Mouse (Mus musculus): ENCODE data around the gene Ndufa4. TPM values are rescaled to one million over a fixed set of nuclear protein-coding genes. Genes with fewer than 3 reads are reported as not detected.
"Not testable (repeated sequence)": the region's sequence is repeated elsewhere in the genome, so short reads cannot be mapped to it uniquely, and the experiment has no call there.

Ndufa4 gene
- polyA plus RNA-seq, 1 experiment from 2014 or later, result 850 TPM

DNA sequence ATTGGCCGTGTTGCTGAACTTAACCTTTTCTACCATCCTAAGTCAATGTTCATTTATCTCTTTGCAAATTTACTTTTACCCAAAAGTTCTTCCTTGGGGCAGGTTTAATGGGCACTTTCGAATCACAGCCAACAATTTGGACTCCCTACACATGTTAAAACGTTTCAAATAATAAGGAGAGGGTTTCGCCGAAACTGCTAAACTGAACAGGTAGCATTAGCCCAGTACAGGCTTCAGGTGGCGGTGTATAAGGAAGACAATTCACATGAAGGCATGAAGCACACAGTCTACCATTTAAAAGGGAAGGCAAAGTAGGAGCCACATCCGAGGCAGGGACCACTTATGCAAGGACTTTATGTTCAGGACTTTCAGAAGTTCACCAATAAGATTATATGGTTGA, 873 bp upstream of the Ndufa4 start:
- DNase-seq (ENCODE audit: low spot score) (no peak), ATAC-seq (ENCODE audit: insufficient read depth, low FRiP score, low TSS enrichment) (no peak)
- Histone ChIP-seq H3K36me3 (ENCODE audit: control insufficient read depth, insufficient read depth, low read length) (no peaks in the 10 kb centered on the region), H3K9ac (ENCODE audit: low read length) (peak overlapping the region; percentile 83), H3K4me1 (ENCODE audit: control insufficient read depth, insufficient read depth, low read length) (peaks cover 5% of the 10 kb centered on the region; the same call in 1 of the 2 replicates), H3K4me2 (ENCODE audit: low read depth) (peak overlapping the region; percentile 72), H3K4me3 (ENCODE audit: low read depth, low read length) (peak overlapping the region; percentile 70), H3K9me3 (ENCODE audit: control insufficient read depth, low read length) (no peaks in the 10 kb centered on the region), H3K27me3 (ENCODE audit: control insufficient read depth, insufficient read depth, low read length) (no peaks in the 10 kb centered on the region), H3K27ac (ENCODE audit: low read depth, low read length) (no peak overlapping the region)
- 33% methylated on average over 7 of the region's 7 CpGs for WGBS

DNA sequence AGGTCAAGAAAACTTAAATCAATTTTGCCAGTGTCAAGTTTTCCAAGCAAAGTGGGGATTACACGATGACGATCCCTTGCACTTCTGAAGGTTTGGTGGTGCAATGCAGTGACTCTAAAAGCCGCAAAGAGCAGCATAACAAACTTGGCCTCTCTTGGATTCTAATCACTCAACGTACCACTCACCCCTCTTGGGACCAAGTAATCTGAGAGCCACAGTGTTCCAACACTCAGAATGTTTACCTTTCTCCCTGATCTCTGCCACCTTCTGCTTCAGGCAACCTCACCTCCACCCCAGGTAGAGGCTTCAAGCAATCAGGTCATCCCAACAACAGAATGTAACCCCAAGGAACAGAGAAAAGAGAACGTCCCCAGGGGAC, 418 bp downstream of the Ndufa4 start:
- Histone ChIP-seq H3K4me2 (ENCODE audit: low read depth) (peak overlapping the region; percentile 72), H3K27me3 (ENCODE audit: control insufficient read depth, insufficient read depth, low read length) (no peaks in the 10 kb centered on the region), H3K27ac (ENCODE audit: low read depth, low read length) (no peak overlapping the region), H3K9me3 (ENCODE audit: control insufficient read depth, low read length) (no peaks in the 10 kb centered on the region), H3K4me1 (ENCODE audit: control insufficient read depth, insufficient read depth, low read length) (peaks cover 5% of the 10 kb centered on the region; the same call in 1 of the 2 replicates), H3K9ac (ENCODE audit: low read length) (peak overlapping the region; percentile 83), H3K4me3 (ENCODE audit: low read depth, low read length) (peak overlapping the region; percentile 70), H3K36me3 (ENCODE audit: control insufficient read depth, insufficient read depth, low read length) (no peaks in the 10 kb centered on the region)
- peak; percentile 11; the same call in 1 of the 2 replicates for ATAC-seq (ENCODE audit: insufficient read depth, low FRiP score, low TSS enrichment)
- no peak for DNase-seq (ENCODE audit: low spot score)
- WGBS, result under 1% methylated on average over 5 of the region's 5 CpGs

DNA sequence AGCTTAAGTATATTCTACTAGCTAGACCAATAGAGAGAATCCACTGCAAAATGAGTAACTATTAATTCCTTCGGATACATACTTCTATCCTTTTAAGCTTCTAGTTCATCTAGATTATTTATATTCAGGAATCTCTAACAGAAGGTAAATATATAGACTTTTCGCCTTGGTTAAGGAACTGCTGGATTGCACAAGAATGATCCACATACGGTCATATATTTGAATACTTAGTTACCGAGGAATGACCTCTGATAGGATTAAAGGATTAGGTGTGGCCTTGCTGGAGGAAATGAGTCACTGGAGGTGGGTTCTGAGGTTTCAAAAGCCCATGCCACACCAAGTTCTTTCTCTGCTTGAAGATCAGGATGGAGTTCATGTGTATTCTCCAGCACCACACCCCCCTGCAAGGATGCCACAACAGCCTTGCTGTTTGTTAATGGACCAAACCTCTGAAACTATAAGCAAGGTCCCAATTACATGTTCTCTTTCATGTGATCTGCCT, 6.4 kb downstream of the Ndufa4 start:
- WGBS, result 95% methylated on average over 4 of the region's 4 CpGs
- Histone ChIP-seq H3K9me3 (ENCODE audit: control insufficient read depth, low read length) (no peaks in the 10 kb centered on the region), H3K36me3 (ENCODE audit: control insufficient read depth, insufficient read depth, low read length) (peaks cover 5% of the 10 kb centered on the region; the same call in 1 of the 2 replicates), H3K9ac (ENCODE audit: low read length) (no peak overlapping the region), H3K4me3 (ENCODE audit: low read depth, low read length) (no peak overlapping the region), H3K4me2 (ENCODE audit: low read depth) (no peak overlapping the region), H3K27ac (ENCODE audit: low read depth, low read length) (no peak overlapping the region), H3K4me1 (ENCODE audit: control insufficient read depth, insufficient read depth, low read length) (no peaks in the 10 kb centered on the region; the same call in 1 of the 2 replicates), H3K27me3 (ENCODE audit: control insufficient read depth, insufficient read depth, low read length) (no peaks in the 10 kb centered on the region)
- DNase-seq (ENCODE audit: low spot score) (no peak), ATAC-seq (ENCODE audit: insufficient read depth, low FRiP score, low TSS enrichment) (no peak)

DNA sequence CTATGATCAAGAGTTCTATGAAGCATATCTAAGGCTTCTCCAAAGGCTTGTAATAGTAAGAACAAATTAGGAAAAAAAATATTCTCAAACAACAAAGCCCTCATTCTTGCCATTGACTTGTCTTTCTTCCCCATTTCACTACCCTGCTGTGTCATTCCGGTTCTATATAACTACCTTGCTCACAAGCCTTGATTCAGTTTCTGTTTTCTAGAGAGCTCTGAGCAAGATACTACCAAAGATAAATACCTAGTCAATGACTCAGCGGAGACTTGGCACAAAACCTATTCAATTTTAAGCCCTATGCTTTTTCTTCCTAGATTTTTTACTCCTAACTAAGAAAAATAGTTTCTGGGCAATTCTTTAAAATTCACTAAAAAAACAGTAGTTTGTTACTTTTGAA, 31.9 kb downstream of the Ndufa4 start:
- not testable (repeated sequence) for H3K4me1 ChIP-seq (ENCODE audit: control insufficient read depth, insufficient read depth, low read length)
- no CpG with 5 or more reads among the region's 2 CpGs for WGBS

More for the DNA sequence above, 31.9 kb downstream of the Ndufa4 start:
- DNase-seq (ENCODE audit: low spot score); ATAC-seq (ENCODE audit: insufficient read depth, low FRiP score, low TSS enrichment); H3K9ac ChIP-seq (ENCODE audit: low read length); H3K9me3 ChIP-seq (ENCODE audit: control insufficient read depth, low read length); H3K27me3 ChIP-seq (ENCODE audit: control insufficient read depth, insufficient read depth, low read length); H3K27ac ChIP-seq (ENCODE audit: low read depth, low read length); H3K4me3 ChIP-seq (ENCODE audit: low read depth, low read length); H3K36me3 ChIP-seq (ENCODE audit: control insufficient read depth, insufficient read depth, low read length); H3K4me2 ChIP-seq (ENCODE audit: low read depth): not testable (repeated sequence)

Other genes starting within 250 kb of the Ndufa4 start
- 83.8 and 84.9 TPM in 2 replicates for gene Phf14, start 312 bp upstream of the Ndufa4 start, polyA plus RNA-seq (2014; fragmentation: Nextera tagmentation; extraction: Ambion mirVana)